Mouse (Mus musculus) embryonic facial prominence, embryonic 14.5 days (tissue): ENCODE data around the gene Tcf25. TPM values are rescaled to one million over a fixed set of nuclear protein-coding genes. Genes with fewer than 3 reads are reported as not detected.
"Not testable (repeated sequence)": the region's sequence is repeated elsewhere in the genome, so short reads cannot be mapped to it uniquely, and the experiment has no call there.

ENCODE experiments used
- ATAC-seq: fragments of 200-750 bp; cut with Nextera tagmentation; 2 replicates; pipeline ENCODE4 v1.8.0; 2017; ENCODE audit warnings: low read depth, moderate number of reproducible peaks, moderate TSS enrichment
- DNase-seq: peaks from one replicate; pipeline ENCODE4 v3.0.0-alpha.2; 2015; ENCODE audit warnings: low spot score
- H3K27ac ChIP-seq: fragments of 300-500 bp; sonication (generic); replicated peaks from 2 replicates; pipeline ENCODE4 v1.5.1; 2014; ENCODE audit warnings: low read depth, mild to moderate bottlenecking, low read length, moderate library complexity
- H3K27me3 ChIP-seq: fragments of 300-500 bp; sonication (generic); replicated peaks from 2 replicates; pipeline ENCODE4 v1.6.1; 2014; ENCODE audit warnings: low read length; ENCODE audit not compliant: control insufficient read depth, insufficient read depth
- H3K36me3 ChIP-seq: fragments of 300-500 bp; sonication (generic); 2 replicates; pipeline ENCODE4 v1.6.1; 2014; ENCODE audit warnings: low read length, mixed read lengths; ENCODE audit not compliant: control insufficient read depth, insufficient read depth
- H3K4me1 ChIP-seq: fragments of 300-500 bp; sonication (generic); 2 replicates; pipeline ENCODE4 v1.6.1; 2014; ENCODE audit warnings: antibody characterized with exemption, low read length; ENCODE audit not compliant: control insufficient read depth, insufficient read depth
- H3K4me2 ChIP-seq: fragments of 300-500 bp; sonication (generic); 2 replicates; pipeline ENCODE4 v1.6.1; 2014; ENCODE audit warnings: low read depth, mild to moderate bottlenecking, low read length, moderate library complexity, mixed read lengths
- H3K4me3 ChIP-seq: fragments of 300-500 bp; sonication (generic); 2 replicates; pipeline ENCODE4 v1.5.1; 2014; ENCODE audit warnings: low read depth, mild to moderate bottlenecking, low read length
- H3K9ac ChIP-seq: fragments of 300-500 bp; sonication (generic); 2 replicates; pipeline ENCODE4 v1.6.1; 2014; ENCODE audit warnings: low read depth, mild to moderate bottlenecking, low read length, moderate library complexity, mixed read lengths
- H3K9me3 ChIP-seq: fragments of 300-500 bp; sonication (generic); 2 replicates; pipeline ENCODE4 v1.6.1; 2016; ENCODE audit warnings: low read length; ENCODE audit not compliant: control insufficient read depth
- WGBS: fragments of 180-500 bp; shearing (Covaris S2); extraction: QIAGEN DNeasy Blood & Tissue Kit; methylation state at CpG from one replicate; pipeline ENCODE4 v1.1.7; 2014; 5-methylcytosine and 5-hydroxymethylcytosine counted together
- polyA plus RNA-seq: library from polyadenylated mRNA; unstranded; fragments of >200 nt; fragmentation: Nextera tagmentation; extraction: Ambion mirVana; gene quantifications from 2 replicates; pipeline ENCODE4 v1.2.1, GENCODE M21; 2014

Tcf25 gene
- polyA plus RNA-seq, 1 experiment from 2014 or later, result 163 TPM

DNA sequence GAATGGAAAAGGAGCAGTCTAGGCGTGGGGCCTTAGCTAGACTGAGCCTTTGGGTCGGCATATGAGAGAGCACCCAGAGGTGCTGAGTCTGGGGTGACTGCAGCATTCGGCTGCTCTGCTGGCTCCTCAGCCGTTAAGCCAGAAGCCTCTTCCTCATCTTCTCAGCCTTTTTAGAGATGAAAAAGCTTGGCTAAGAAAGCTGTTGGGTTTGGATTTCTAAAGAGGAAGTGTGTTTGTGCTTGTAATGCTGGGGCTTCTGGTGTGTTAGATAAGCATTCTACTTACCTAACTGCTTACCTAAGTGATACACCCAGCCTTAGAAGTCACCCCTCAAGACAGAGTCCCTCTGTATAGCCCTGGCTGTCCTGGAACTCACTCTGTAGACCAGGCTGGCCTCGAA is 77.2 kb downstream of the Tcf25 start:
- H3K4me2 ChIP-seq, result no peak overlapping the region
- 92% methylated on average over 5 of the region's 5 CpGs for WGBS
- H3K27me3 ChIP-seq, result no peaks in the 10 kb centered on the region
- DNase-seq, result no peak
- no peaks in the 10 kb centered on the region for H3K9me3 ChIP-seq
- H3K4me1 ChIP-seq, result no peaks in the 10 kb centered on the region
- no peak overlapping the region for H3K4me3 ChIP-seq
- no peak for ATAC-seq
- peaks cover 57% of the 10 kb centered on the region for H3K36me3 ChIP-seq
- no peak overlapping the region for H3K27ac ChIP-seq
- H3K9ac ChIP-seq, result no peak overlapping the region

DNA sequence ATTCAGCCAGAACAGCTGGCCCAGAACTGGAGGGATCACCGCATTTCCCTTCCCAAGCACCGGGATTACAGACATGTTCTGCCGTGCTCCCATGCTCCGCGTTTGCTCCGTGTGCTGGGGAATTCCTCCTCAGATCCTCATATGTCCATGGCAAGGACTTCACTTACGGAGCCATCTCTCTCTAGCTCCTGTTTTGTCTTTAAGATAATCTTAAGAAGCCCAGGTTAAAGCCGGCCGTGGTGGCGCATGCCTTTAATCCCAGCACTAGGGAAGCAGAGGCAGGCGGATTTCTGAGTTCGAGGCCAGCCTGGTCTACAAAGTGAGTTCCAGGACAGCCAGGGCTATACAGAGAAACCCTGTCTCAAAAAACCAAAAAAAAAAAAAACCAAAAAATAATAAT is 78.2 kb downstream of the Tcf25 start:
- not testable (repeated sequence) for H3K27ac ChIP-seq, H3K4me3 ChIP-seq, H3K9me3 ChIP-seq, H3K27me3 ChIP-seq, H3K4me1 ChIP-seq, H3K4me2 ChIP-seq, DNase-seq, ATAC-seq, H3K9ac ChIP-seq
- peaks cover 66% of the 10 kb centered on the region for H3K36me3 ChIP-seq
- WGBS, result 95% methylated on average over 12 of the region's 12 CpGs

DNA sequence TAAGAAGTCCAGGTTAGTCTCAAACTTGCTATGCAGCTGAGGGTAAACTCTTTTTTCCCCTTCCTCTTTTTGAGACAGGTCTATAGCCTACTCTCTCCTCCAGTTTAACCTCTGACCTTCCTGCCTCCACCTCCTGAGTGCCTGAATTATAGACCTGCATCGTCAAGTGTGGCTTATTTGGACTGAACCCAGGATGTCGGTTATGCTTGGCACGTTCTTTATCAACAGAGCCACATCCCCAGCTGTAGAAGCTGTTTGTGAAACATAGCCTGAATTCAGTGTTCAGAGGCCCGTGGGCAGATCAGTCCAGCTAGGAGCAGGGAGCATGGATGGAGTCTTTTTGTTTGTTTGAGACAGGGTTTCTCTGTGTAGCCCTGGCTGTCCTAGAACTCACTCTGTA is 78.6 kb downstream of the Tcf25 start:
- WGBS, result 82% methylated on average over 4 of the region's 4 CpGs
- peaks cover 70% of the 10 kb centered on the region for H3K36me3 ChIP-seq

DNA sequence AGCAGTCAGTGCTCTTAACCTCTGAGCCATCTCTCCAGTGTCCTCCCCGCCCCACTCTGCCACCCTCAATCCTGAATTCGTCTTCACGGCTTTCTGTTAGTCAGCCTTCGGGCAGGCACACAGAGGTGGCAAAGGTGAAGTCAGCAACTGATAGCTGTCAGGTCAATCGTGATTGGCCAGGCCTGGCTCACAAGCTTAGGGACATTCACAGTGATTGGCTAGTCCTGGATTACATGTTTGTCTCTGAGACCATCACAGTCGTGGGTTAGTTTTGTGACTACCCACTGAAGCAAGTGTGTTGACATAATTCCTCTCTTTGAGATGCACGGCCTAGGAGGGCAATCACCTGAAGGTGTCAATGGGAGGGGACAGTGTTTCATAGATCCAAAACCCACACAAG is 79.7 kb downstream of the Tcf25 start:
- WGBS, result 86% methylated on average over 7 of the region's 7 CpGs
- no peak for DNase-seq
- Histone ChIP-seq H3K4me3 (no peak overlapping the region), H3K36me3 (peaks cover 80% of the 10 kb centered on the region), H3K9ac (no peak overlapping the region), H3K27ac (no peak overlapping the region), H3K27me3 (no peaks in the 10 kb centered on the region), H3K4me2 (no peak overlapping the region), H3K9me3 (no peaks in the 10 kb centered on the region), H3K4me1 (no peaks in the 10 kb centered on the region)
- ATAC-seq, result no peak

More for the DNA sequence above, 78.6 kb downstream of the Tcf25 start:
- no peaks in the 10 kb centered on the region for H3K4me1 ChIP-seq
- H3K9me3 ChIP-seq, result no peaks in the 10 kb centered on the region
- H3K9ac ChIP-seq, result no peak overlapping the region
- no peak overlapping the region for H3K27ac ChIP-seq
- DNase-seq, result no peak
- H3K4me3 ChIP-seq, result no peak overlapping the region
- no peak for ATAC-seq
- H3K4me2 ChIP-seq, result no peak overlapping the region
- H3K27me3 ChIP-seq, result no peaks in the 10 kb centered on the region

Other genes with a start within 250 kb of the Tcf25 start
- gene Sult5a1, start 215.4 kb upstream of the Tcf25 start, polyA plus RNA-seq, result 27.9 and 33.5 TPM in 2 replicates
- 7.0 and 9.2 TPM in 2 replicates for gene Dpep1, start 187.5 kb upstream of the Tcf25 start, polyA plus RNA-seq
- 113 and 133 TPM in 2 replicates for gene Chmp1a, start 161.0 kb upstream of the Tcf25 start, polyA plus RNA-seq
- 5.7 and 6.1 TPM in 2 replicates for gene Spata33, start 160.9 kb upstream of the Tcf25 start, polyA plus RNA-seq
- 31.1 and 36.7 TPM in 2 replicates for gene Cdk10, start 148.9 kb upstream of the Tcf25 start, polyA plus RNA-seq
- 4.3 and 4.9 TPM in 2 replicates for gene Spata2l, start 137.5 kb upstream of the Tcf25 start, polyA plus RNA-seq
- gene Zfp276, start 119.6 kb upstream of the Tcf25 start, polyA plus RNA-seq, result 19.5 and 21.4 TPM in 2 replicates
- gene Vps9d1, start 119.4 kb upstream of the Tcf25 start, polyA plus RNA-seq, result 24.5 and 26.3 TPM in 2 replicates
- 20.9 and 24.8 TPM in 2 replicates for gene Fanca, start 55.2 kb upstream of the Tcf25 start, polyA plus RNA-seq
- 2.7 and 2.8 TPM in 2 replicates for gene Spire2, start 41.0 kb upstream of the Tcf25 start, polyA plus RNA-seq
- gene Mc1r, start 33.4 kb downstream of the Tcf25 start, polyA plus RNA-seq, result 0.29 and 0.32 TPM in 2 replicates
- gene Tubb3, start 37.7 kb downstream of the Tcf25 start, polyA plus RNA-seq, result 81.9 and 99.5 TPM in 2 replicates
- gene Def8, start 49.8 kb downstream of the Tcf25 start, polyA plus RNA-seq, result 34.1 and 37.9 TPM in 2 replicates
- gene Afg3l1, start 104.2 kb downstream of the Tcf25 start, polyA plus RNA-seq, result 33.5 and 33.6 TPM in 2 replicates
- 13.5 and 14.4 TPM in 2 replicates for gene Dbndd1, start 141.7 kb downstream of the Tcf25 start, polyA plus RNA-seq
- gene Gas8, start 145.1 kb downstream of the Tcf25 start, polyA plus RNA-seq, result 27.1 and 30.7 TPM in 2 replicates